Mouse (Mus musculus): ENCODE measurements around the gene Mrpl37. TPM values are rescaled to one million over a fixed set of nuclear protein-coding genes. Genes with fewer than 3 reads are reported as not detected.

The Mrpl37 gene
- polyA plus RNA-seq, 1 experiment from 2014 or later = 122 TPM

- Histone ChIP-seq H3K36me3 (ENCODE audit: control insufficient read depth, insufficient read depth, low read length) (no peaks in the 10 kb centered on the region), H3K27me3 (ENCODE audit: control insufficient read depth, insufficient read depth, low read length) (no peaks in the 10 kb centered on the region), H3K4me3 (ENCODE audit: low read depth, low read length) (no peak overlapping the region), H3K9me3 (ENCODE audit: control insufficient read depth, low read length) (no peaks in the 10 kb centered on the region), H3K4me2 (ENCODE audit: low read depth) (no peak overlapping the region), H3K27ac (ENCODE audit: low read depth, low read length) (no peak overlapping the region), H3K9ac (ENCODE audit: low read length) (no peak overlapping the region), H3K4me1 (ENCODE audit: control insufficient read depth, insufficient read depth, low read length) (peaks cover 3% of the 10 kb centered on the region; the same call in 1 of the 2 replicates)
- WGBS = 96% methylated on average over 7 of the region's 7 CpGs
- DNase-seq (ENCODE audit: low spot score) (no peak), ATAC-seq (ENCODE audit: insufficient read depth, low FRiP score, low TSS enrichment) (no peak)
Measured at GRCm38 (mm10) chr4:107009548-107009947, 57.1 kb downstream of the Mrpl37 start.

- Histone ChIP-seq H3K4me2 (ENCODE audit: low read depth) (no peak overlapping the region), H3K27me3 (ENCODE audit: control insufficient read depth, insufficient read depth, low read length) (no peaks in the 10 kb centered on the region), H3K9ac (ENCODE audit: low read length) (no peak overlapping the region), H3K4me1 (ENCODE audit: control insufficient read depth, insufficient read depth, low read length) (peaks cover 6% of the 10 kb centered on the region), H3K27ac (ENCODE audit: low read depth, low read length) (no peak overlapping the region), H3K36me3 (ENCODE audit: control insufficient read depth, insufficient read depth, low read length) (peaks cover 2% of the 10 kb centered on the region; the same call in 1 of the 2 replicates), H3K9me3 (ENCODE audit: control insufficient read depth, low read length) (no peaks in the 10 kb centered on the region), H3K4me3 (ENCODE audit: low read depth, low read length) (no peak overlapping the region)
- no peak for DNase-seq (ENCODE audit: low spot score)
- ATAC-seq (ENCODE audit: insufficient read depth, low FRiP score, low TSS enrichment) = no peak
- 89% methylated on average over 2 of the region's 2 CpGs for WGBS
Measured at GRCm38 (mm10) chr4:107008161-107008560, 58.5 kb downstream of the Mrpl37 start.

- Histone ChIP-seq H3K9me3 (ENCODE audit: control insufficient read depth, low read length) (no peaks in the 10 kb centered on the region), H3K4me1 (ENCODE audit: control insufficient read depth, insufficient read depth, low read length) (peaks cover 8% of the 10 kb centered on the region), H3K36me3 (ENCODE audit: control insufficient read depth, insufficient read depth, low read length) (peaks cover 2% of the 10 kb centered on the region; the same call in 1 of the 2 replicates), H3K4me2 (ENCODE audit: low read depth) (no peak overlapping the region), H3K4me3 (ENCODE audit: low read depth, low read length) (no peak overlapping the region), H3K27me3 (ENCODE audit: control insufficient read depth, insufficient read depth, low read length) (no peaks in the 10 kb centered on the region), H3K27ac (ENCODE audit: low read depth, low read length) (no peak overlapping the region), H3K9ac (ENCODE audit: low read length) (no peak overlapping the region)
- DNase-seq (ENCODE audit: low spot score) (no peak), ATAC-seq (ENCODE audit: insufficient read depth, low FRiP score, low TSS enrichment) (no peak)
- 92% methylated on average over 8 of the region's 8 CpGs for WGBS
Measured at GRCm38 (mm10) chr4:107007359-107007758, 59.3 kb downstream of the Mrpl37 start.

GRCm38 (mm10) chr4:107006807-107007206 is 59.9 kb downstream of the Mrpl37 start:
- Histone ChIP-seq H3K4me1 (ENCODE audit: control insufficient read depth, insufficient read depth, low read length) (peaks cover 14% of the 10 kb centered on the region), H3K4me3 (ENCODE audit: low read depth, low read length) (no peak overlapping the region), H3K27ac (ENCODE audit: low read depth, low read length) (no peak overlapping the region), H3K27me3 (ENCODE audit: control insufficient read depth, insufficient read depth, low read length) (no peaks in the 10 kb centered on the region), H3K4me2 (ENCODE audit: low read depth) (no peak overlapping the region), H3K36me3 (ENCODE audit: control insufficient read depth, insufficient read depth, low read length) (peaks cover 2% of the 10 kb centered on the region; the same call in 1 of the 2 replicates), H3K9ac (ENCODE audit: low read length) (no peak overlapping the region), H3K9me3 (ENCODE audit: control insufficient read depth, low read length) (no peaks in the 10 kb centered on the region)
- DNase-seq (ENCODE audit: low spot score) (no peak), ATAC-seq (ENCODE audit: insufficient read depth, low FRiP score, low TSS enrichment) (no peak)
- WGBS = 94% methylated on average over 6 of the region's 6 CpGs

- Histone ChIP-seq H3K9me3 (ENCODE audit: control insufficient read depth, low read length) (no peaks in the 10 kb centered on the region), H3K27ac (ENCODE audit: low read depth, low read length) (no peak overlapping the region), H3K4me2 (ENCODE audit: low read depth) (no peak overlapping the region), H3K9ac (ENCODE audit: low read length) (no peak overlapping the region), H3K4me3 (ENCODE audit: low read depth, low read length) (no peak overlapping the region), H3K36me3 (ENCODE audit: control insufficient read depth, insufficient read depth, low read length) (peaks cover 2% of the 10 kb centered on the region; the same call in 1 of the 2 replicates), H3K4me1 (ENCODE audit: control insufficient read depth, insufficient read depth, low read length) (peaks cover 19% of the 10 kb centered on the region), H3K27me3 (ENCODE audit: control insufficient read depth, insufficient read depth, low read length) (no peaks in the 10 kb centered on the region)
- no peak for ATAC-seq (ENCODE audit: insufficient read depth, low FRiP score, low TSS enrichment)
- no peak for DNase-seq (ENCODE audit: low spot score)
- WGBS = 74% methylated on average over 4 of the region's 4 CpGs
Measured at GRCm38 (mm10) chr4:107006229-107006628, 60.4 kb downstream of the Mrpl37 start.

Other genes starting within 250 kb of the Mrpl37 start
- 142 and 145 TPM in 2 replicates for gene Ssbp3, start 156.2 kb downstream of the Mrpl37 start, polyA plus RNA-seq (2014; fragmentation: Nextera tagmentation; extraction: Ambion mirVana)
- 3.7 and 7.0 TPM in 2 replicates for gene Cyb5rl, start 120 bp upstream of the Mrpl37 start, polyA plus RNA-seq (2014; fragmentation: Nextera tagmentation; extraction: Ambion mirVana)
- 0.24 and 0.64 TPM in 2 replicates for gene Cdcp2, start 30.0 kb upstream of the Mrpl37 start, polyA plus RNA-seq (2014; fragmentation: Nextera tagmentation; extraction: Ambion mirVana)
- 316 and 334 TPM in 2 replicates for gene Tmem59, start 111.5 kb upstream of the Mrpl37 start, polyA plus RNA-seq (2014; fragmentation: Nextera tagmentation; extraction: Ambion mirVana)
- 24.8 and 29.1 TPM in 2 replicates for gene Tceanc2, start 112.2 kb upstream of the Mrpl37 start, polyA plus RNA-seq (2014; fragmentation: Nextera tagmentation; extraction: Ambion mirVana)
- gene Ldlrad1, start 142.3 kb upstream of the Mrpl37 start, polyA plus RNA-seq (2014; fragmentation: Nextera tagmentation; extraction: Ambion mirVana) = not detected in 2 replicates
- gene Lrrc42, start 186.7 kb upstream of the Mrpl37 start, polyA plus RNA-seq (2014; fragmentation: Nextera tagmentation; extraction: Ambion mirVana) = 81.8 and 83.9 TPM in 2 replicates
- gene Hspb11, start 186.7 kb upstream of the Mrpl37 start, polyA plus RNA-seq (2014; fragmentation: Nextera tagmentation; extraction: Ambion mirVana) = 26.1 and 31.6 TPM in 2 replicates
- not detected in 2 replicates for gene Dio1, start 240.3 kb upstream of the Mrpl37 start, polyA plus RNA-seq (2014; fragmentation: Nextera tagmentation; extraction: Ambion mirVana)
- gene Yipf1, start 247.5 kb upstream of the Mrpl37 start, polyA plus RNA-seq (2014; fragmentation: Nextera tagmentation; extraction: Ambion mirVana) = 43.0 and 43.3 TPM in 2 replicates